Mouse (Mus musculus): ENCODE results near the gene Nsun4.

Gene Nsun4

DNA sequence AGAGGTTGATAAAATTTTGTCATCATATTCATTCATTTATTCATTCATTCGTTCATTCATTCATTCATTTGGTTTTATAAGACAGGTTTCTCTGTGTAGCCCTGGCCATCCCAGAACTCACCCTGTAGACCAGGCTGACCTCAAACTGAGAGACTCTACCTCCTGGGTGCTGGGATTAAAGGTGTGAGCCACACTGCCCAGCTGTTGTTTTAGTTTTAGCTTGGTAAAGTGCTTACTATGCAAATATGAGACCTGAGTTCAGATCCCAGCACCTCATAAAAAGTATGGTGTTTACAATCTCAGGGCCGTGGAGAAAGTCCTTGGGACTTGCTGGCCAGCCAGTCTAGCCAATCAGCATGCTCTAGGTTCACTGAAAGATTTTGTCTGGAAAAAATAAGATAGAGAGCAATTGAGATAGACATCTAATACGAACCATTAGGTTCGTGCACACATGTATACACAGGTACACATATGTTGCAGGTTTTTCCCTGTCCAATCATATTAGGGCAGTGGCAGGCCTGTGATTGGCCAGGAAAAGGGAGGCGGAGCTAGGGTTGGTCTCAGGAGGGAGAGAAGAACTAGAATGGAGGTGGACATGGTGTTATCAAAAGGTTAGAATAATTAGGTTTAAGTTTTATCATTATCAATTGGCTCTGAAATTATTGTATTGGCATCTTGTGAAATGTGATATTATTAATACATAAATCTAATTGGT, 5.5 kb upstream of the Nsun4 start:
- no peak for TF ChIP-seq GATA4 (IDR thresholded peaks at IDR 0.05; ENCODE audit: insufficient replicate concordance, low read length)

- no peak for TF ChIP-seq GATA4 (IDR thresholded peaks at IDR 0.05; ENCODE audit: insufficient replicate concordance, low read length)
Measured at GRCm38 (mm10) chr4:116057559-116057958, 3.9 kb upstream of the Nsun4 start.

- no peak for TF ChIP-seq GATA4 (IDR thresholded peaks at IDR 0.05; ENCODE audit: insufficient replicate concordance, low read length)
Measured at GRCm38 (mm10) chr4:116052526-116053293, 966 bp downstream of the Nsun4 start.

- TF ChIP-seq GATA4 (IDR thresholded peaks at IDR 0.05; ENCODE audit: insufficient replicate concordance, low read length) = no peak
Measured at GRCm38 (mm10) chr4:116049211-116049610, 4.5 kb downstream of the Nsun4 start.

GRCm38 (mm10) chr4:116048130-116048920, 5.4 kb downstream of the Nsun4 start:
- TF ChIP-seq GATA4 (IDR thresholded peaks at IDR 0.05; ENCODE audit: insufficient replicate concordance, low read length) = no peak

GRCm38 (mm10) chr4:116047681-116048080, 6.0 kb downstream of the Nsun4 start:
- no peak for TF ChIP-seq GATA4 (IDR thresholded peaks at IDR 0.05; ENCODE audit: insufficient replicate concordance, low read length)

GRCm38 (mm10) chr4:116046604-116047003, 7.1 kb downstream of the Nsun4 start:
- TF ChIP-seq GATA4 (IDR thresholded peaks at IDR 0.05; ENCODE audit: insufficient replicate concordance, low read length) = no peak

DNA sequence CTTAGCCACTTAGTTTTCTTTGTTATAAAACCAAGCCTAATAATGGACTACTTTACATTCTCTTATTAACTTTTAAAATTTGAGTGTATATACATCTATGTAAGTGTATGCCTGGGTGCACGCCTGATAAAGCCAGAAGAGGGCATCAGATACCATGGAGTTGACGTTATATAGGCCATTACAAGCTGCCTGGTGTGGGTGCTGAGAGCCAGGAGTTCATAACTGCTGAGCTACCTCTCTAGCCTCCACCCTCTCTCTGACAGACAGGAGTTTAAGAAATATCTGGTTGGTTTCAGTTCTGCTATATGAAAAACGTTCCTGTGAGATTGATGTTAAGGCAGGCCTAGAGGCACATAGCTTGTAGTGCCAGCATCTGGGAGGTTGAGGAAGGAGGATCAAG, 11.5 kb downstream of the Nsun4 start:
- TF ChIP-seq GATA4 (IDR thresholded peaks at IDR 0.05; ENCODE audit: insufficient replicate concordance, low read length) = no peak

GRCm38 (mm10) chr4:116040466-116040865, 13.2 kb downstream of the Nsun4 start:
- TF ChIP-seq GATA4 (IDR thresholded peaks at IDR 0.05; ENCODE audit: insufficient replicate concordance, low read length) = peak; percentile 41; the same call in 1 of the 2 replicates

DNA sequence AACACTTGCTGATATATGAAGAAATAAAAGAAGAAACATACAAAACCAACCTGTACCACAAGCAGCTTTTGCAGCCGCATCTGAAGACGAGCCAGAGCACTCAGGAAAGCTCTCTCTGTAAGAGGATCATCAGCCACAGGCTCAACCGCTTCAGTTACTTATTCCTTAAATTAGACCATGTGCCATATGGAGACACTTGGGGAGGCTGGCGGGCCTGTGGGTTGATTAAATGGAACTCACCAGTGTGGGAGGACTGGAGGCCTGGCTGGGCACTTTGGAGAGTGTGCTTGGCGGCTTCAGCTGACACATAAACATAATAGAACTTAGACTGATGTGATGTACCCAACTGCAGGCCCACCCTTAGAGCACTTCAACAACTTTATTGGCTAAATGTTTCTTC, 20.3 kb downstream of the Nsun4 start:
- TF ChIP-seq GATA4 (IDR thresholded peaks at IDR 0.05; ENCODE audit: insufficient replicate concordance, low read length) = no peak

DNA sequence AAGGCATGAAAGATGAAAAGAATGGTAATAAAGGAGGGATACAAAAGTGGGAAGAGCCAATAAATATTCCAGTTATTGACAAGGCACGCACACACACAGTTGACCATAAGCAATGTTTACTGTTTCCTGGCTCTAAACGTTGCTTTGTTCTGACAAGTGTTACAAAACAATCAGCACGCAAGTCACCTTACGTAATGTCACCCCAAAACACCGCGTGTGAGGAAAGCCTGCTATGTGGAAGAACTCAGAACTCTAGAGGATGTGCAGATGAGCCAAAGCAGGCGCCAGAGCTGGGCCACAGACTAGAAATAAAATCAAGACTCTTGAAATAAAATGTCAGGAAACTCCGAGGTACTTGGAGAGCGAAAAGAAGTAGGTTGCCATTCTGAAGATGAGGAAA, 20.8 kb downstream of the Nsun4 start:
- no peak for TF ChIP-seq GATA4 (IDR thresholded peaks at IDR 0.05; ENCODE audit: insufficient replicate concordance, low read length)

- no peak for TF ChIP-seq GATA4 (IDR thresholded peaks at IDR 0.05; ENCODE audit: insufficient replicate concordance, low read length)
Measured at GRCm38 (mm10) chr4:116017902-116018746, 35.6 kb downstream of the Nsun4 start, which contains the start of gene Faah. Gene Faah, minus strand, starts transcription at chr4:116017926.

DNA sequence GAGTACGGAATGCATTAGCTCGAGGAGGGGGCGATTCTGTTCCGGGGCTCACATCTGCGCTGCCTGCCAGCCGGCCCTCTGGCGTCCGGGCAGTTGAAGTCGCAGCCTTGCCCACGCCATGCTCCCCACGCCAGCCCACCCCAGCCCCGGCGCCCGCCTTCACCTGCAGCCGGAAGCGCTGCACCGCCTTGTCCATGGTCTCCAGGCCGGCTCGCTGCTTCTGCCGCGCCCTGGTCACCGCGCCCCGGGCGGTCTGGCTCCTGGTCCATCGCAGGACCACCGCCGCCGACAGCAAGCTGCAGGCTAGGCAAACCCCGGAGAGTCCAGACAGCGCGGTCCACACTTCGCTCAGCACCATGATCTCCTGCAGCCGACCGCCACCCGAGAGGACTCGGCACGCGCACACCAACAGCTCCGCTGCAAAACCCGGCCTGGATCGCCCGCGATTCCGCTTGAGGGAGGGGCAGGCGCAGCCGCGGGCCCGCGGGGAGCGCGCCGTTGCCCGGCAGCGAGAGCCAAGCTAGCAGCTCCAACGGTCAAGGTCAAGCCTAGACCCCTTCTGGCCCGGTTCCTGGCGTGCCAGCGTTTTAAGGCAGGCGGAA, 36.3 kb downstream of the Nsun4 start:
- no peak; the same call in 1 of the 2 replicates for TF ChIP-seq GATA4 (IDR thresholded peaks at IDR 0.05; ENCODE audit: insufficient replicate concordance, low read length)

- TF ChIP-seq GATA4 (IDR thresholded peaks at IDR 0.05; ENCODE audit: insufficient replicate concordance, low read length) = no peak; the same call in 1 of the 2 replicates
Measured at GRCm38 (mm10) chr4:116016862-116017299, 36.8 kb downstream of the Nsun4 start.

All from liver, adult (tissue).